Mouse (Mus musculus): ENCODE data around the gene Gc. TPM values are rescaled to one million over a fixed set of nuclear protein-coding genes. Genes with fewer than 3 reads are reported as not detected.

Gc gene
- polyA plus RNA-seq, 1 experiment from 2014 or later: not detected

Other genes with a start within 250 kb of the Gc start
- gene Npffr2, start 69.5 kb upstream of the Gc start, polyA plus RNA-seq (2015; fragmentation: Nextera tagmentation; extraction: Ambion mirVana): 0.09 TPM in 1 of 2 replicates, not detected in the other